Mouse (Mus musculus) liver, adult 2 months (tissue): ENCODE results near the gene Pik3ap1. TPM values are rescaled to one million over a fixed set of nuclear protein-coding genes. Genes with fewer than 3 reads are reported as not detected.
A peak's percentile ranks its signal among the peaks of the same experiment; 100 is the strongest.

Source experiments
- DNase-seq: peaks from one replicate; pipeline ENCODE4 v3.0.0-alpha.2; 2011; ENCODE audit warnings: low read depth, low spot score; ENCODE audit errors: extremely low read depth
- H3K27ac ChIP-seq: fragments of 200-500 bp; replicated peaks from 2 replicates; pipeline ENCODE4 v1.5.1; 2012; ENCODE audit warnings: low read depth, mild to moderate bottlenecking, control low read depth, inconsistent platforms, low read length; ENCODE audit not compliant: insufficient read depth
- H3K27me3 ChIP-seq: fragments of 200-500 bp; 2 replicates; pipeline ENCODE4 v1.6.1; 2012; ENCODE audit warnings: mild to moderate bottlenecking, moderate library complexity, low read length, inconsistent platforms; ENCODE audit not compliant: control insufficient read depth, insufficient read depth
- H3K36me3 ChIP-seq: fragments of 200-500 bp; 2 replicates; pipeline ENCODE4 v1.6.1; 2012; ENCODE audit warnings: low read length, inconsistent platforms; ENCODE audit not compliant: control insufficient read depth, insufficient read depth
- H3K4me1 ChIP-seq: fragments of 200-500 bp; 2 replicates; pipeline ENCODE4 v1.6.1; 2011; ENCODE audit warnings: low read length; ENCODE audit not compliant: control insufficient read depth, insufficient read depth
- H3K4me3 ChIP-seq: fragments of 200-500 bp; 2 replicates; pipeline ENCODE4 v1.5.1; 2011; ENCODE audit warnings: low read depth, mild to moderate bottlenecking, control low read depth, low read length, moderate library complexity; ENCODE audit not compliant: insufficient read depth
- H3K79me2 ChIP-seq: fragments of 200-500 bp; 2 replicates; pipeline ENCODE4 v1.6.1; 2012; ENCODE audit warnings: inconsistent platforms, mild to moderate bottlenecking, low read length, moderate library complexity; ENCODE audit not compliant: control insufficient read depth, insufficient read depth
- H3K9ac ChIP-seq: fragments of 200-500 bp; 2 replicates; pipeline ENCODE4 v1.6.1; 2012; ENCODE audit warnings: low read depth, mild to moderate bottlenecking, control low read depth, inconsistent platforms, low read length
- CTCF ChIP-seq: fragments of 200-500 bp; IDR thresholded peaks from 2 replicates; pipeline ENCODE4 v1.5.1; 2011; ENCODE audit warnings: low read depth, low read length, control low read depth
- POLR2A ChIP-seq: fragments of 200-500 bp; IDR thresholded peaks from 2 replicates; pipeline ENCODE4 v1.6.1; 2011; ENCODE audit warnings: low read length, control low read depth; ENCODE audit not compliant: insufficient read depth; ENCODE audit errors: extremely low read depth
- WGBS: fragments of 180-500 bp; shearing (Covaris S2); methylation state at CpG from one replicate; pipeline ENCODE4 v1.1.7; 2018; 5-methylcytosine and 5-hydroxymethylcytosine counted together
- polyA plus RNA-seq: library from polyadenylated mRNA; depleted of rRNA; stranded (reverse); fragments of >200 nt; gene quantifications from 2 replicates; pipeline ENCODE4 v1.2.3, GENCODE M21; 2012
- total RNA-seq: library from RNA; depleted of rRNA; stranded (reverse); fragments of >200 nt; gene quantifications from 2 replicates; pipeline ENCODE4 v1.2.3, GENCODE M21; 2014

Pik3ap1 gene
- total and polyA plus RNA-seq, 2 experiments: 21.7 to 31.9 TPM

GRCm38 (mm10) chr19:41260736-41261135 lies 124.2 kb downstream of the Pik3ap1 start:
- peaks cover 33% of the 10 kb centered on the region; the same call in 1 of the 2 replicates for H3K79me2 ChIP-seq
- no peaks in the 10 kb centered on the region for H3K36me3 ChIP-seq
- TF ChIP-seq CTCF (no peak), POLR2A (no peak)
- peak overlapping the region; percentile 37 for H3K27ac ChIP-seq
- WGBS: 40% methylated on average over 3 of the region's 3 CpGs
- peaks cover 22% of the 10 kb centered on the region for H3K4me1 ChIP-seq
- no peaks in the 10 kb centered on the region for H3K27me3 ChIP-seq
- H3K9ac ChIP-seq: no peak overlapping the region
- DNase-seq: peak; percentile 77
- H3K4me3 ChIP-seq: no peak overlapping the region

GRCm38 (mm10) chr19:41259256-41259655 lies 125.6 kb downstream of the Pik3ap1 start:
- 81% methylated on average over 6 of the region's 6 CpGs for WGBS
- H3K9ac ChIP-seq: no peak overlapping the region
- no peak for DNase-seq
- TF ChIP-seq CTCF: no peak
- no peak for TF ChIP-seq POLR2A
- peaks cover 20% of the 10 kb centered on the region for H3K4me1 ChIP-seq
- no peak overlapping the region for H3K27ac ChIP-seq
- H3K79me2 ChIP-seq: peaks cover 33% of the 10 kb centered on the region; the same call in 1 of the 2 replicates
- peaks cover 7% of the 10 kb centered on the region; the same call in 1 of the 2 replicates for H3K36me3 ChIP-seq
- H3K4me3 ChIP-seq: no peak overlapping the region
- H3K27me3 ChIP-seq: no peaks in the 10 kb centered on the region

GRCm38 (mm10) chr19:41258707-41259106 lies 126.2 kb downstream of the Pik3ap1 start:
- no peak for DNase-seq
- Histone ChIP-seq H3K4me1 (peaks cover 20% of the 10 kb centered on the region), H3K79me2 (peaks cover 33% of the 10 kb centered on the region; the same call in 1 of the 2 replicates), H3K4me3 (no peak overlapping the region), H3K27me3 (no peaks in the 10 kb centered on the region), H3K27ac (no peak overlapping the region), H3K9ac (no peak overlapping the region), H3K36me3 (peaks cover 7% of the 10 kb centered on the region; the same call in 1 of the 2 replicates)
- WGBS: 44% methylated on average over 2 of the region's 2 CpGs
- TF ChIP-seq CTCF (peak; percentile 53; the same call in 1 of the 2 replicates), POLR2A (no peak)

GRCm38 (mm10) chr19:41254584-41254983 lies 130.3 kb downstream of the Pik3ap1 start:
- Histone ChIP-seq H3K4me1 (peaks cover 4% of the 10 kb centered on the region; the same call in 1 of the 2 replicates), H3K36me3 (peaks cover 9% of the 10 kb centered on the region; the same call in 1 of the 2 replicates), H3K79me2 (peaks cover 34% of the 10 kb centered on the region; the same call in 1 of the 2 replicates), H3K27me3 (no peaks in the 10 kb centered on the region), H3K9ac (no peak overlapping the region), H3K27ac (no peak overlapping the region), H3K4me3 (no peak overlapping the region)
- no peak for DNase-seq
- 64% methylated on average over 5 of the region's 5 CpGs for WGBS
- no peak for TF ChIP-seq CTCF
- TF ChIP-seq POLR2A: no peak

GRCm38 (mm10) chr19:41248968-41249367 lies 135.9 kb downstream of the Pik3ap1 start:
- Histone ChIP-seq H3K4me3 (no peak overlapping the region), H3K79me2 (peaks cover 16% of the 10 kb centered on the region; the same call in 1 of the 2 replicates), H3K27me3 (no peaks in the 10 kb centered on the region), H3K36me3 (peaks cover 19% of the 10 kb centered on the region), H3K27ac (no peak overlapping the region), H3K9ac (no peak overlapping the region), H3K4me1 (peaks cover 2% of the 10 kb centered on the region; the same call in 1 of the 2 replicates)
- no peak for DNase-seq
- TF ChIP-seq CTCF (no peak), POLR2A (no peak)
- WGBS: 70% methylated on average over 4 of the region's 4 CpGs

GRCm38 (mm10) chr19:41248271-41248670 lies 136.6 kb downstream of the Pik3ap1 start:
- TF ChIP-seq POLR2A (no peak), CTCF (no peak)
- DNase-seq: peak; percentile 23
- Histone ChIP-seq H3K27me3 (no peaks in the 10 kb centered on the region), H3K4me3 (no peak overlapping the region), H3K79me2 (peaks cover 16% of the 10 kb centered on the region; the same call in 1 of the 2 replicates), H3K4me1 (peaks cover 2% of the 10 kb centered on the region; the same call in 1 of the 2 replicates), H3K27ac (no peak overlapping the region), H3K36me3 (peaks cover 21% of the 10 kb centered on the region), H3K9ac (no peak overlapping the region)
- 73% methylated on average over 3 of the region's 3 CpGs for WGBS
